Mouse (Mus musculus): ENCODE data around the gene Farp1.
A peak's percentile ranks its signal among the peaks of the same experiment; 100 is the strongest.

The Farp1 gene

GRCm38 (mm10) chr14:121322641-121323040 is 287.6 kb downstream of the Farp1 start:
- DNase-seq, result no peak

- no peak for DNase-seq
Measured at GRCm38 (mm10) chr14:121324521-121325330, 289.7 kb downstream of the Farp1 start.

- DNase-seq, result peak in 1 of 2 experiments; percentile 37
Measured at GRCm38 (mm10) chr14:121326432-121326831, 291.4 kb downstream of the Farp1 start.

- DNase-seq, result no peak
Measured at GRCm38 (mm10) chr14:121328878-121329277, 293.9 kb downstream of the Farp1 start.

GRCm38 (mm10) chr14:121329401-121330089 is 294.5 kb downstream of the Farp1 start:
- DNase-seq, result no peak

GRCm38 (mm10) chr14:121330090-121330408 is 295.0 kb downstream of the Farp1 start:
- DNase-seq, result no peak

Measured in cerebellum, adult 18-20 months (tissue).